Mouse (Mus musculus): ENCODE measurements at regions not wholly inside any gene's neighbourhood (a gene's known extent, or its start where the extent isn't known, plus 50 kb on each side); places are given as distances from the start of the nearest gene placed in this dataset.

GRCm38 (mm10) chr8:86969051-86969450 is 84.0 kb upstream of the N4bp1 start:
- TF ChIP-seq POLR2A (IDR thresholded peaks at IDR 0.05; ENCODE audit: borderline replicate concordance, extremely low read depth, insufficient read depth, insufficient read length): no peak
- Histone ChIP-seq H3K4me2 (replicated peaks; ENCODE audit: low read depth, low read length, severe bottlenecking) (no peak overlapping the region), H3K4me3 (replicated peaks; ENCODE audit: low read length) (no peak overlapping the region), H3K9ac (ENCODE audit: low read depth, low read length, severe bottlenecking) (no peak overlapping the region), H3K27me3 (ENCODE audit: control insufficient read depth, insufficient read depth, low read length) (no peaks in the 10 kb centered on the region), H3K9me3 (ENCODE audit: control insufficient read depth, low read length) (no peaks in the 10 kb centered on the region), H3K36me3 (ENCODE audit: control insufficient read depth, insufficient read depth, low read length) (no peaks in the 10 kb centered on the region), H3K4me1 (ENCODE audit: control insufficient read depth, insufficient read depth, low read length) (no peaks in the 10 kb centered on the region), H3K27ac (replicated peaks; ENCODE audit: low read depth, low read length) (no peak overlapping the region)
- no peak for ATAC-seq (ENCODE audit: low FRiP score, low read depth)
- no peak for DNase-seq (ENCODE audit: low spot score)
- 91% methylated on average over 2 of the region's 2 CpGs for WGBS

GRCm38 (mm10) chr8:86967891-86968311 is 82.8 kb upstream of the N4bp1 start:
- no peak for DNase-seq (ENCODE audit: low spot score)
- Histone ChIP-seq H3K4me2 (replicated peaks; ENCODE audit: low read depth, low read length, severe bottlenecking) (no peak overlapping the region), H3K27ac (replicated peaks; ENCODE audit: low read depth, low read length) (no peak overlapping the region), H3K9ac (ENCODE audit: low read depth, low read length, severe bottlenecking) (no peak overlapping the region), H3K4me3 (replicated peaks; ENCODE audit: low read length) (no peak overlapping the region), H3K9me3 (ENCODE audit: control insufficient read depth, low read length) (no peaks in the 10 kb centered on the region), H3K27me3 (ENCODE audit: control insufficient read depth, insufficient read depth, low read length) (no peaks in the 10 kb centered on the region), H3K4me1 (ENCODE audit: control insufficient read depth, insufficient read depth, low read length) (no peaks in the 10 kb centered on the region), H3K36me3 (ENCODE audit: control insufficient read depth, insufficient read depth, low read length) (no peaks in the 10 kb centered on the region)
- WGBS: 17% methylated on average over 3 of the region's 3 CpGs
- no peak for ATAC-seq (ENCODE audit: low FRiP score, low read depth)
- no peak for TF ChIP-seq POLR2A (IDR thresholded peaks at IDR 0.05; ENCODE audit: borderline replicate concordance, extremely low read depth, insufficient read depth, insufficient read length)

- Histone ChIP-seq H3K9ac (ENCODE audit: low read depth, low read length, severe bottlenecking) (no peak overlapping the region), H3K4me1 (ENCODE audit: control insufficient read depth, insufficient read depth, low read length) (no peaks in the 10 kb centered on the region), H3K4me2 (replicated peaks; ENCODE audit: low read depth, low read length, severe bottlenecking) (no peak overlapping the region), H3K36me3 (ENCODE audit: control insufficient read depth, insufficient read depth, low read length) (no peaks in the 10 kb centered on the region), H3K27ac (replicated peaks; ENCODE audit: low read depth, low read length) (no peak overlapping the region), H3K9me3 (ENCODE audit: control insufficient read depth, low read length) (no peaks in the 10 kb centered on the region), H3K27me3 (ENCODE audit: control insufficient read depth, insufficient read depth, low read length) (no peaks in the 10 kb centered on the region), H3K4me3 (replicated peaks; ENCODE audit: low read length) (no peak overlapping the region)
- TF ChIP-seq POLR2A (IDR thresholded peaks at IDR 0.05; ENCODE audit: borderline replicate concordance, extremely low read depth, insufficient read depth, insufficient read length): no peak
- no peak for ATAC-seq (ENCODE audit: low FRiP score, low read depth)
- DNase-seq (ENCODE audit: low spot score): peak; percentile 20
- 37% methylated on average over 20 of the region's 20 CpGs for WGBS
These were observed 76.4 kb upstream of the N4bp1 start for GRCm38 (mm10) chr8:86961218-86962195.
